Mouse (Mus musculus) heart, adult 2 months (tissue): Measurements from ENCODE around the gene Spock2. TPM values are rescaled to one million over a fixed set of nuclear protein-coding genes. Genes with fewer than 3 reads are reported as not detected.

Experiments
- DNase-seq, 2 experiments: peaks; one replicate each; pipeline ENCODE4 v3.0.0; 2021
- H3K27ac ChIP-seq: fragments of 200-600 bp; 2 replicates; pipeline ENCODE4 v1.8.1; 2022
- H3K27me3 ChIP-seq: fragments of 200-500 bp; 2 replicates; pipeline ENCODE4 v1.6.1; 2012; ENCODE audit warnings: mild to moderate bottlenecking, low read length, inconsistent platforms, mixed read lengths; ENCODE audit not compliant: control insufficient read depth, insufficient read depth
- H3K36me3 ChIP-seq: fragments of 200-500 bp; 2 replicates; pipeline ENCODE4 v1.6.1; 2012; ENCODE audit warnings: low read length, inconsistent platforms; ENCODE audit not compliant: control insufficient read depth, insufficient read depth
- H3K4me1 ChIP-seq: fragments of 200-500 bp; 2 replicates; pipeline ENCODE4 v1.6.1; 2011; ENCODE audit warnings: low read length; ENCODE audit not compliant: control insufficient read depth, insufficient read depth
- H3K4me3 ChIP-seq: fragments of 200-600 bp; 2 replicates; pipeline ENCODE4 v1.8.1; 2022
- H3K79me2 ChIP-seq: fragments of 200-500 bp; replicated peaks from 2 replicates; pipeline ENCODE4 v1.6.1; 2012; ENCODE audit warnings: mild to moderate bottlenecking, inconsistent platforms, low read length, moderate library complexity, mixed read lengths; ENCODE audit not compliant: control insufficient read depth, insufficient read depth
- H3K9ac ChIP-seq: fragments of 200-500 bp; 2 replicates; pipeline ENCODE4 v1.6.1; 2012; ENCODE audit warnings: low read depth, mild to moderate bottlenecking, control low read depth, inconsistent platforms, low read length, mixed read lengths
- CTCF ChIP-seq: fragments of 200-600 bp; IDR thresholded peaks from 2 replicates; pipeline ENCODE4 v1.8.1; 2022; ENCODE audit warnings: antibody characterized with exemption, mild to moderate bottlenecking, moderate library complexity
- EP300 ChIP-seq: fragments of 200-500 bp; IDR thresholded peaks from 2 replicates; pipeline ENCODE4 v1.6.1; 2011; ENCODE audit warnings: low read depth, low read length, control low read depth; ENCODE audit not compliant: insufficient read depth
- POLR2A ChIP-seq: fragments of 200-500 bp; IDR thresholded peaks from 2 replicates; pipeline ENCODE4 v1.6.1; 2011; ENCODE audit warnings: mild to moderate bottlenecking, low read depth, low read length, control low read depth; ENCODE audit not compliant: insufficient read depth
- WGBS: fragments of 180-500 bp; shearing (Covaris S2); methylation state at CpG from one replicate; pipeline ENCODE4 v1.1.7; 2018; 5-methylcytosine and 5-hydroxymethylcytosine counted together
- intact Hi-C: fragments of 180-260 bp; cut with DNase I; formaldehyde crosslinking; loops from one replicate; pipeline ENCODE4 v1.15.1; 2025
- long read RNA-seq: library from polyadenylated mRNA; stranded (forward); transcript quantifications from one replicate; pipeline ENCODE4 v2.0.0, GENCODE M21; 2021
- polyA plus RNA-seq: library from polyadenylated mRNA; depleted of rRNA; stranded (reverse); fragments of >200 nt; gene quantifications from 2 replicates; pipeline ENCODE4 v1.2.3, GENCODE M21; 2012; rRNA removed
- total RNA-seq, 2 experiments: library from RNA; stranded (reverse); gene quantifications; 2 replicates each; pipeline ENCODE4 v1.2.3; 2021

Gene Spock2
- total RNA-seq (10 to 100 TPM; 12.2 to 21.7 TPM), polyA plus RNA-seq (8.4 and 10.6 TPM in 2 replicates)
- long read RNA-seq: 0 reads

DNA sequence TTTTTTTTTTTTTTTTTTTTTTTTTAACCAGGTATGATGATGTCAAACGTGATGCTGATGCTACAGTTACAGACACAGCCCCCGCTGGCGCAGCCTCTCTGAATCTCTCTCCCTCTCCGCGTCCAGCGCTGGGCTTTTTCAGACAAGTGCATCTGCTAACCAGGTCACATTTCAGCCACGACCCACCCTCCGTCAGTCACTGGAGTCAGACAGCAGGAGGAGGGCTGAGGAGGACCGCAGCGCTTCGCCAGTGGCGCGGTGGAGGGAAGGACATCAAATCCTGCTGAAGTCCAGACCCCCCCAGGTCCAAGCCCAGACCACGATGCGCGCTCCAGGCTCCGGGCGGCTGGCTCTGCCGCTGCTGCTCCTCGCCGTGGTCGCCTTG, at the start of gene Spock2:
TSS of gene Spock2 (plus strand) at position 74 of the 385 bp plus-strand sequence.
- TF ChIP-seq EP300 (no peak), POLR2A (no peak; the same call in 1 of the 2 replicates), CTCF (no peak)
- DNase-seq: peak; percentile 31 to 67
- no peaks in the 10 kb centered on the region for H3K4me1 ChIP-seq
- no peaks in the 10 kb centered on the region for H3K79me2 ChIP-seq
- intact Hi-C loops: no loop called here
- peak within 1 kb of the TSS; percentile 82 for H3K27ac ChIP-seq
- 2% methylated on average over 22 of the region's 22 CpGs for WGBS
- peaks cover 6% of the 10 kb centered on the region for H3K27me3 ChIP-seq
- H3K4me3 ChIP-seq: peak within 1 kb of the TSS; percentile 58
- no peaks in the 10 kb centered on the region for H3K36me3 ChIP-seq
- peak within 1 kb of the TSS; percentile 83 for H3K9ac ChIP-seq

GRCm38 (mm10) chr10:60062173-60062572, 43.8 kb upstream of the Spock2 start:
- Histone ChIP-seq H3K4me1 (no peaks in the 10 kb centered on the region), H3K9ac (no peak overlapping the region), H3K27me3 (no peaks in the 10 kb centered on the region), H3K79me2 (no peaks in the 10 kb centered on the region), H3K36me3 (no peaks in the 10 kb centered on the region), H3K27ac (no peak overlapping the region), H3K4me3 (no peak overlapping the region)
- DNase-seq: no peak
- intact Hi-C loops: no loop called here
- 90% methylated on average over 5 of the region's 5 CpGs for WGBS
- TF ChIP-seq POLR2A: no peak
- TF ChIP-seq EP300: no peak
- TF ChIP-seq CTCF: no peak

GRCm38 (mm10) chr10:60062931-60063330, 43.1 kb upstream of the Spock2 start:
- TF ChIP-seq CTCF (no peak), EP300 (no peak), POLR2A (no peak)
- no peaks in the 10 kb centered on the region for H3K79me2 ChIP-seq
- no peaks in the 10 kb centered on the region for H3K27me3 ChIP-seq
- intact Hi-C loops: no loop called here
- H3K27ac ChIP-seq: no peak overlapping the region
- no peaks in the 10 kb centered on the region for H3K4me1 ChIP-seq
- H3K36me3 ChIP-seq: no peaks in the 10 kb centered on the region
- no peak overlapping the region for H3K4me3 ChIP-seq
- WGBS: 64% methylated on average over 5 of the region's 5 CpGs
- H3K9ac ChIP-seq: no peak overlapping the region
- no peak for DNase-seq

DNA sequence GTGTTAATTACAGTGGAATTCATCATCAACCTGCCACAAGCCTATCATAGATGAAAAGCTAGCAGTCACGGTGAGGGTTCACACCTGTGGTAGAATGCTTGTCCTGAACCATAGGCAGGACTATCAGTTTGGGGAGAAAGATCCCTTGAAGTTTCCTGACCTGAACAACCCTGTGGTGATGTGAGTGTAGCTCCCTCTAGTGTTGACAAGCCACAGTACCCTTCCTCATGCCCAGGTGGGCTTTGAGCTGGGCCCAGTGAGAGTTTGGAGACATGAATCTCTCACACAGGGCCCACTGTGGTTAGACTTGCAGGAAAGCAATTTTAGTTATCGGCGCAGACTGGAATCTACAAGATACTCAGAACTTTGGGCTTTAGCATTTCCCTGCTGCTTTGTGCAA, 39.5 kb upstream of the Spock2 start:
- Histone ChIP-seq H3K4me3 (no peak overlapping the region), H3K27me3 (no peaks in the 10 kb centered on the region), H3K27ac (no peak overlapping the region), H3K4me1 (no peaks in the 10 kb centered on the region), H3K36me3 (no peaks in the 10 kb centered on the region), H3K9ac (no peak overlapping the region), H3K79me2 (no peaks in the 10 kb centered on the region)
- 74% methylated on average over 3 of the region's 3 CpGs for WGBS
- TF ChIP-seq POLR2A (no peak), EP300 (peak; percentile 58; the same call in 1 of the 2 replicates), CTCF (peak; percentile 83)
- peak in 1 of 2 experiments; percentile 30 for DNase-seq
- intact Hi-C loops: loop anchor here (1.0 to 2.0 kb wide), 2 partner anchors 68 to 173 kb away; no protein-coding TSS in a partner anchor

GRCm38 (mm10) chr10:60075159-60075558, 30.9 kb upstream of the Spock2 start:
- DNase-seq: no peak
- TF ChIP-seq POLR2A: no peak
- no peak for TF ChIP-seq EP300
- TF ChIP-seq CTCF: no peak
- 100% methylated on average over 1 of the region's 1 CpGs for WGBS
- H3K9ac ChIP-seq: no peak overlapping the region
- H3K36me3 ChIP-seq: no peaks in the 10 kb centered on the region
- no peak overlapping the region for H3K27ac ChIP-seq
- H3K4me3 ChIP-seq: no peak overlapping the region
- peaks cover 7% of the 10 kb centered on the region for H3K4me1 ChIP-seq
- H3K79me2 ChIP-seq: no peaks in the 10 kb centered on the region
- no peaks in the 10 kb centered on the region for H3K27me3 ChIP-seq
- intact Hi-C loops: no loop called here

DNA sequence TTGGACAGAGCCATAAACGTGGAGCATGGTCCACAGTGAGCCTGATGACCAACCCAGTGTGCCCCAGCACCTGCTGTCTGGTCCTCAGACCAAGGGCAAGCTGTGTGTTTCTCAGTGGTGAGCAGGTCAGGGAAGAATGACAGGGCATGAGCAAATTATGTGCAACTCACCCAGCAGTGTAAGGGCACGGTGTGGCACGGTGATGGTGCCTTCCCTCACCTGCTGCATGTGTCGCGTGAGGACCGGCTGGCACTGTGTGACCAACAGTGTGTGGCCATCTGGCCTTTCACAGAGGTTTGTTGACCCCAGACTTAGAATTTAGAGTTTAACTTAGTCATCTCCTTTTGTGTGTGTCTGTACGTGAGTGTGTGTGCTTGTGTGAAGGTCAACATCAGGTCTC, 28.8 kb upstream of the Spock2 start:
- no peaks in the 10 kb centered on the region for H3K27me3 ChIP-seq
- TF ChIP-seq POLR2A (no peak), CTCF (no peak), EP300 (no peak)
- WGBS: 95% methylated on average over 7 of the region's 7 CpGs
- peaks cover 20% of the 10 kb centered on the region for H3K4me1 ChIP-seq
- DNase-seq: no peak
- intact Hi-C loops: no loop called here
- no peak overlapping the region for H3K9ac ChIP-seq
- no peaks in the 10 kb centered on the region for H3K79me2 ChIP-seq
- no peak overlapping the region for H3K27ac ChIP-seq
- peaks cover under 1% of the 10 kb centered on the region; the same call in 1 of the 2 replicates for H3K36me3 ChIP-seq
- no peak overlapping the region for H3K4me3 ChIP-seq
